Mouse (Mus musculus): ENCODE measurements around the gene Slc30a6. TPM values are rescaled to one million over a fixed set of nuclear protein-coding genes. Genes with fewer than 3 reads are reported as not detected.
"Not testable (repeated sequence)": the region's sequence is repeated elsewhere in the genome, so short reads cannot be mapped to it uniquely, and the experiment has no call there.

Slc30a6 gene
- total RNA-seq, 1 experiment from 2014 or later, result 9.7 TPM

DNA sequence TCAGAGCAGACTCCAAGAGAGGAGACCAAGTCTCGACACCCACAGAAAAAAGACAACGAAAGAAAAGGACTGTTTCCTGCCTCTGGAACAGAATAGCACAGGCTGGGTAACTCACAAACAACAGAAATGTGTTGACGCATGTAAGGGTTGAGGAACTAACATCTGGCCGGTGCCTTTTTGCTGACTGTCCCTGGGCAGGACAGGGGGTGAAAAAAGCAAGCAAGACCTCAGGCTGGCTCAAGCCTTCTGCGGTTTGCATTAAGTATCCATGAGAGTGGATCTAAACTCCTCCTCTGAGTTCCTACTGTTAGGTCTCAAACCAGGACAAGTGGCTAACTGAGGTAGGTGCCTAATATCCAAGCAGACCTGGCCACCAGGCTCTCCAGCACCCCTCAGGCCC lies 37.2 kb downstream of the Slc30a6 start:
- ATAC-seq (replicated peaks; ENCODE audit: insufficient number of reproducible peaks, low FRiP score, low TSS enrichment, poor library complexity, severe bottlenecking), result no peak

DNA sequence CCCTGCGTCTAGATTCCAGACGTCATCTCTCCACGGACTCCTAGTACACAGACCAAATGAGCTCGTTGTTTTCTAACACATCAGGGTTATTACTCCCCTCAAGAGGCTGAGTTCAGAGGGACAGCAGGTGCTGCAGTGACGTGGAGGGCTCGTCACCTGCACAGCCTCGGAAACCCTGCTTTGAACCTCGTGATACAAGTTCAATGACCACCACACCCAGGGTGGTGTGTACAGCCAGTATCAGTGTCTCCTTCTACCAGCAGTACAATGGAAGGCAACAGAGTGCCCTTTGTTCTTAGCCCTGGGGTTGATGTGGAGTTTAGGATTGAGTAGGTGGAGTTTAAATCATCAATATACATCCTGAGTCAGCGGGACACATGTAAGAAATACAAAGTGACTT lies 42.4 kb downstream of the Slc30a6 start:
- ATAC-seq (replicated peaks; ENCODE audit: insufficient number of reproducible peaks, low FRiP score, low TSS enrichment, poor library complexity, severe bottlenecking), result no peak

DNA sequence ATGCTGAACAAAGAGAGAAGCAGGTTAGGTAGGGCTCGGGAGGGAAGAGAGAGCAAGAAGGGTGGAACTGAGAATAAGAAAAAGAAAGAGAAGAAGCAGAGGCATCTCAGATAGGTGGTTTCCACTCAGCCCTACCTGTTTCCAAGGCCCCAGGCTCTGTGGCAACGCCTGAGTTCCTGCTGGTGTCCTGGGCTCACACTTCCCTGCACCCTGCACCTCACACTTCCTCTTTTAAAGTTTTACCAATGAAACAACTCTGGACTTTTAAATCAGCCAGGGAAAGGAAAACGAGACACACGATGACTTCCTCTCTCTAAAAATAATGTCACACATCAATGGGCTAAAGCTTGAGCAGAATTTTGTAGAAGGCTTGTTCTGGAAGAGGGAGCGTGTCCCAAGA lies 45.1 kb downstream of the Slc30a6 start:
- ATAC-seq (replicated peaks; ENCODE audit: insufficient number of reproducible peaks, low FRiP score, low TSS enrichment, poor library complexity, severe bottlenecking), result peak; percentile 86

DNA sequence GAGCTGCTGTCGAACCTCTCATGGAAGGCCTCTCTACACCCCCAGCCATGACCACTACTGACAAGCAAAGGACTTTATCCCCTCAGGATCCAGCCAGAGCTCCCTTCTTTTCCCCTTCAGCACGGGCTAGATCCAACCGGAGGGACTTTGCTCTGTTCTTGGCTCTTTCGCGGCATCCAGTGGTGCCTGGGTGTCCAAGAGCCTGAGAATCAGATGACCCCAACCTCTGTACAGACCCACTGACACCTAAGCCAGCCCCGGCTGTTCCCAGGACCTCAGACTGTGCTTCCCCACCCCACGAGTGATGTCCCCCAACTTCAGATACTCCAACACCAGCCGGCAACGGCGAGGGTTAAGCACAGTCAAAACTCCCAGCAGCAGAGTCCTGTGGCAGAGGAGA lies 54.4 kb downstream of the Slc30a6 start:
- ATAC-seq (replicated peaks; ENCODE audit: insufficient number of reproducible peaks, low FRiP score, low TSS enrichment, poor library complexity, severe bottlenecking), result no peak

DNA sequence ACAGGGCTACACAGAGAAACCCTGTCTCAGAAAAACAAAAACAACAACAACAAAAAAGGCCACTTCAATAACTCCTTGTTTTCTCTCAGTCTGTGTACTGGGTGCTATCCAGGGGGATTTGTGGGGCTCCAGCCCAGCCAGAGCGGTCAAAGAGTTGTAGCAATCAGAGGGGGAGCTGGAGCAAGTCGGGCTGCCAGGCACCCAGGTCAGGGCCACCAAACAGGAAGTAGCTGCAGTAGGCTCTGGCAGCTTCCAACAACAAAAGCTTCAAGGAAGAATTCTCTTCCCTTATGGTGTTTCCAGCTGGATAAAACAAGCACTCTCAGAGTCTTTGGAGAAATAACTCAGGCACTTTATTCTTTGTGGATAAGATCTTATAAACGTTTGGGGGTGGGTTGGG lies 58.5 kb downstream of the Slc30a6 start:
- ATAC-seq (replicated peaks; ENCODE audit: insufficient number of reproducible peaks, low FRiP score, low TSS enrichment, poor library complexity, severe bottlenecking), result no peak

DNA sequence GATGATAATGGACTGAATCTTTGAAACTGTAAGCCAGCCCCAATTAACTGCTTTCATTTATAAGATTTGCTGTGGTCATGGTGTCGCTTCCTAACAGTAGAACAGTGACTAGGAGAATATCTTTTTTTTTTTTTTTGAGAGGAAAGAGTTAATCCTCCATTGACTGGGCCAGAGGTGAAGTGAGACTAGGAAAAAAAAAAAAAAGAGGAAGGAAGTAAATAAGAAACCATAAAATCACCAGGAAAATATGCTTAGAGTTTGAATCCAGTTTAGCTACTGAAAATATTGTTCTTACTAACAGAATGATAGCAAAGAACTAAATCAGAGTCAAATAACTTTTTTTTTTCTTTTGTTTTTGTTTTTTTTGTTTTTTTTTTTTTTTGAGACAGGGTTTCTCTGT lies 59.3 kb downstream of the Slc30a6 start:
- ATAC-seq (replicated peaks; ENCODE audit: insufficient number of reproducible peaks, low FRiP score, low TSS enrichment, poor library complexity, severe bottlenecking), result no peak

DNA sequence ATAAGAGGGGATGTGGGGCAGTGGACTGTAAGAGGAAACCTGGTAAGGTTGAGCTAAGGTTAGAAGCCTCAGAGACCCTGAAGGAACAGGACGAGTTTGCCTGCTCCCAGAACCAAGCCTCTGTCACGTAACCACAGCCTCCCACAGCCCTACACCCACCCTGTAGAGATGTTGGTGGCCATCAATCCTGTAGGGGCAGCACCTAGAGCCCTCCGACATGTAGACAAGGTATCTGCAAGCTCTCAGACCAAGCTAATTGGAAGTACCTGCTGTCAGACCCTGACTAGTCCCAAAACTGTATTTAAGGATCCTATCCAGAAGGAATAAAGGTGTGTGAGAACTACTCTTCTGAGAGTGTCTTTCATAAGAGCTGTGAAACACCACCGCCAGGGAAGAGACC lies 60.0 kb downstream of the Slc30a6 start:
- no peak for ATAC-seq (replicated peaks; ENCODE audit: insufficient number of reproducible peaks, low FRiP score, low TSS enrichment, poor library complexity, severe bottlenecking)

DNA sequence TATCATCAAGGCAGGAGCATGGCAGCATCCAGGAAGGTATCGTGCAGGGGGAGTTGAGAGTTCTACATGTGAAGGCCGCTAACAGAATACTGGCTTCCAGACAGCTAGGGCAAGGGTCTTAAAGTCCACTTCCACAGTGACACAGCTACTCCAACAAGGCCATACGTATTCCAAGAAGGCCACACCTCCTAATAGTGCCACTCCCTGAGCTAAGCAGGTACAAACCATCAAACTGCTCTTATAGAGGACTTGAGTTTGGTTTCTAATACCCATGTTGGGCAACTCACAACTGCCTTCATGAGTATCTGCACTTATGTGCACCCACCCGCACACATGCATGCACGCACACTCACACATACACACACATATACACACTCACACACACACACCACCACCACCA lies 61.4 kb downstream of the Slc30a6 start:
- no peak for ATAC-seq (replicated peaks; ENCODE audit: insufficient number of reproducible peaks, low FRiP score, low TSS enrichment, poor library complexity, severe bottlenecking)

DNA sequence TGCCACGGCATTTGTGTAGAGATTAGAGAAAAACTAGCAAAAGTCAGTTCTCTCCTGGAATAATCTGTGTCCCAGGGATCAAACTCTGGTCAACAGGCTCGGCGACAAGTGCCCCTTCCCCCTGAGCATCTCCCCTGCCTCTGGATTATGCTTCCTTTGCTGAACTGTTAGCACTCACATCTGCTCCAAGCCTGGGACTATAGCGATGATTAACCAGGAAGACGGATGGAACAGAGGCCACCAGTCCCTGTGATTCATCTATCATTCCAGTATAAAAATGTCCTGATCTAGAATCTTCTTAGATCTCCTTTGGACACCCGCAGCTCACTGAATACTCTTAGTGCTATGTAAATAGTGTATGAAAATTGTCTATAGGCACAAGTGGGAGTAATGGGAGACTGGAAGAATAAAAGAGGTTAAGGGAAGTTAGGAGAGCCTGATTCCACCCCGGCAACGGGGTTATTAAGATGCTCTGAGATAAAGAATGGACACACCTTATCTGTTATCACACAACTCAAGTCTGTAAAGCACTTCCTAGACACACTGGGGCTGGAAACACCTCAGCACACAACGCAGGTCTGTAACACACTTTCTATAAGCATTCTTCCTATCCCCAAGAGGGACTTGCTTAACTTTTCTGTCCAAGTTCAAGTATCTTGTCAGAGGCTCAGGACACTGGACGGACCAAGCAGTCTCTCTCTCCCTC lies 62.7 kb downstream of the Slc30a6 start:
- no peak for ATAC-seq (replicated peaks; ENCODE audit: insufficient number of reproducible peaks, low FRiP score, low TSS enrichment, poor library complexity, severe bottlenecking)

DNA sequence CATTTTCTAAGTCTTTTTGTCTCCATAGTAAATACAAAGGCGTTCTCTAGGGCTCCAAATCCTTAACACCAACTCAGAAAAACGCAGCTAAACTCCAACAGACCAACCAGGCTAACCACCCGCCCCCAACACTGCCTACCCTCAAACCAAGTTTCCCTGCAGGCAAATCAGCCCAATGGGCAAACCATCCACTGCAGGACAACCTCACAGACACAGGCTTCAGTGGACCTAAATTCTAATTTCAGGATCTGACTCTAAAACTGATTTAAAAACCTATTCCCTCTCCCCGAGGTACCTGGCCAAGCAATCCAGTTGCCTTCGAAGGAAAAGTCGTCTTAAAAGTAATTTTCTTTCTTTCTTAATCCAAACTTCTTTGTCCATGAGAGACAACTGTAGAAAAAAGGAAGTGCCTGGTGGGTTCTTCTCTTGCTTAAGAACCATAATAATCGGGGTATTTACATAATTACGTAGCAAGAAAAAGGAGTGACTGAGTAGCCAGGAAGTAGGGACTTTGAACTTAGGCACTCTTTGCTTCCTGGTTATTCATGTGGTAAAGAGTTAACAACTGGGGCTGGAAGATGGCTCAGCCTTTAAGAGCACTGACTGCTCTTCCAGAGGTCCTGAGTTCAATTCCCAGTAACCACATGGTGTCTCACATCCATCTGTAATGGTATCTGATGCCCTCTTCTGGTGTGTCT lies 63.5 kb downstream of the Slc30a6 start, which contains the start of gene Nlrc4:
Gene Nlrc4, minus strand, starts transcription at position 432 of the 698 bp plus-strand sequence.
- ATAC-seq (replicated peaks; ENCODE audit: insufficient number of reproducible peaks, low FRiP score, low TSS enrichment, poor library complexity, severe bottlenecking), result peak; percentile 96

DNA sequence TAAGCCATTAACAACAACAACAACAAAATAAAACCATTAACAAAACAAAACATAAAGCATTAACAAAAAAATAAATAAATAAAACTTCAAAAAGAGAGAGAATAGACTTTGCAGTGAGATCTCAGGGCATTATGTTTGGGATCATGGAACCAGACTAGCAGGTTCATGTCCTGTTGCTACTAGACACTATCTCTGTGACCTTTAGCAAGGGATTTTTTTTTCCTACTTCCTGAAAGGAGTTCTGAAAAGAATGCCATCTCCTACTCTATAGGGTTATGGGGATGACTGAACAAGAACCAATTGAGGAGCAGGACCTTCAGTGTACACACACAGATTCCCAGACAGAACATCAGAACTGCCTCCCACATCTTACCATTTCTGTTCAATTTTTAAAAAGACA lies 68.1 kb downstream of the Slc30a6 start:
- ATAC-seq (replicated peaks; ENCODE audit: insufficient number of reproducible peaks, low FRiP score, low TSS enrichment, poor library complexity, severe bottlenecking), result no peak

DNA sequence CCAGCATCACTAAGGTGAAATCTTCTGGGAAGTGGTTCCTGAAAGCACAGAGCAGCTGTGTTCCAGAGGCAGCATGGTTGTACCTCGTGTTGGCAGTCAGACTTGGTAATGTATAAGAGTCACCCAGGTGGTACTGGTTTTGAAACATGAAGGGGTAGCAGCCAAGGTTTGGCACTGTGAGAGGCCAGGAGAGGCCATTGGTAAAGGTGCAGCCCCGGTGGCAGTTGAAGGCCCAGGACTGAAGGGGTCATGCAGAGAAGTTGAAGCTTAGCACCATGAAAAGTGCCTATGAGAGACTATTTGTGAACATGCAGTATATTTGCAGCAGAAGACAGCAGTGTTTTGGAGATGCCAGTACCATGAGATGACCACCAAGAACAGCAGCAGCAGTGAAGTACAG lies 72.6 kb downstream of the Slc30a6 start:
- not testable (repeated sequence) for ATAC-seq (replicated peaks; ENCODE audit: insufficient number of reproducible peaks, low FRiP score, low TSS enrichment, poor library complexity, severe bottlenecking)

DNA sequence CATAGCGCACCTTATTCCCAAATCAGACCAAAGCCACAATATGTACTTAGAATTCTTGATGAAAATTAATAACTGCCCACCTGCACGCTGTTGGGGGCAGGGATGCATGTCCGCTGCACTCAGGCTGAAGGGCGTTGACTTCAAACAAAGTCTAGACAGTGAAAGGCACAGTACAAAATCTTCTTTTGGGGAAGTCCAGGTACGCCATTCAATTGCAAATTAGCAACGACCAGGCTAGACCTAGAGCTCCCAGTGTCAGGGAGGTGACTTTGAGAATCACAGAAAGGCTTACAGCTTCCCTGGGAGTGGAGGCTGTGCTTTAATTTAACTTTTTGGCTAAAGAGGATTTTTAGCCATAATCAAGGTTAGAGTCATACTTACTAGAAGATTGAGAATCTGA lies 74.7 kb downstream of the Slc30a6 start:
- not testable (repeated sequence) for ATAC-seq (replicated peaks; ENCODE audit: insufficient number of reproducible peaks, low FRiP score, low TSS enrichment, poor library complexity, severe bottlenecking)

Other genes starting within 250 kb of the Slc30a6 start
- gene Memo1, start 100.1 kb upstream of the Slc30a6 start, total RNA-seq (2017), result 31.5 to 57.2 TPM (median 39.3 TPM) in 3 replicates
- 18.9 to 40.3 TPM (median 27.6 TPM) in 3 replicates for gene Dpy30, start 71.7 kb upstream of the Slc30a6 start, total RNA-seq (2017)
- gene Spast, start 56.6 kb upstream of the Slc30a6 start, total RNA-seq (2017), result 44.4 to 55.2 TPM (median 54.8 TPM) in 3 replicates
- gene Nlrc4, start 63.5 kb downstream of the Slc30a6 start, total RNA-seq (2017), result 16.7 to 19.4 TPM (median 18.0 TPM) in 3 replicates
- gene Yipf4, start 93.9 kb downstream of the Slc30a6 start, total RNA-seq (2017), result 67.2 to 82.9 TPM (median 81.1 TPM) in 3 replicates
- gene Birc6, start 132.7 kb downstream of the Slc30a6 start, total RNA-seq (2017), result 218 to 376 TPM (median 222 TPM) in 3 replicates